Mouse (Mus musculus): ENCODE results near the gene Nf2. TPM values are rescaled to one million over a fixed set of nuclear protein-coding genes. Genes with fewer than 3 reads are reported as not detected.
"Not testable (repeated sequence)": the region's sequence is repeated elsewhere in the genome, so short reads cannot be mapped to it uniquely, and the experiment has no call there.

Nf2 gene
- polyA plus RNA-seq, 1 experiment from 2014 or later = 70.2 TPM

- Histone ChIP-seq H3K4me1 (replicated peaks) (no peaks in the 10 kb centered on the region), H3K9ac (no peak overlapping the region), H3K9me3 (no peaks in the 10 kb centered on the region), H3K36me3 (no peaks in the 10 kb centered on the region), H3K27me3 (no peaks in the 10 kb centered on the region), H3K4me3 (no peak overlapping the region), H3K27ac (replicated peaks) (no peak overlapping the region), H3K4me2 (no peak overlapping the region)
- WGBS = 58% methylated on average over 3 of the region's 3 CpGs
- no peak for ATAC-seq (ENCODE audit: low read depth)
These were observed 15.9 kb downstream of the Nf2 start for GRCm38 (mm10) chr11:4833295-4833939.

- Histone ChIP-seq H3K9me3 (no peaks in the 10 kb centered on the region), H3K27ac (replicated peaks) (no peak overlapping the region), H3K4me2 (no peak overlapping the region), H3K4me3 (no peak overlapping the region), H3K4me1 (replicated peaks) (no peaks in the 10 kb centered on the region), H3K9ac (no peak overlapping the region), H3K36me3 (no peaks in the 10 kb centered on the region), H3K27me3 (no peaks in the 10 kb centered on the region)
- ATAC-seq (ENCODE audit: low read depth) = no peak
These were observed 18.3 kb downstream of the Nf2 start for GRCm38 (mm10) chr11:4831066-4831465.

GRCm38 (mm10) chr11:4827916-4828315, 21.4 kb downstream of the Nf2 start:
- Histone ChIP-seq H3K27ac (replicated peaks) (no peak overlapping the region), H3K4me2 (no peak overlapping the region), H3K36me3 (no peaks in the 10 kb centered on the region), H3K9me3 (no peaks in the 10 kb centered on the region), H3K4me1 (replicated peaks) (no peaks in the 10 kb centered on the region), H3K27me3 (no peaks in the 10 kb centered on the region), H3K4me3 (no peak overlapping the region), H3K9ac (no peak overlapping the region)
- ATAC-seq (ENCODE audit: low read depth) = no peak
- 77% methylated on average over 2 of the region's 2 CpGs for WGBS

DNA sequence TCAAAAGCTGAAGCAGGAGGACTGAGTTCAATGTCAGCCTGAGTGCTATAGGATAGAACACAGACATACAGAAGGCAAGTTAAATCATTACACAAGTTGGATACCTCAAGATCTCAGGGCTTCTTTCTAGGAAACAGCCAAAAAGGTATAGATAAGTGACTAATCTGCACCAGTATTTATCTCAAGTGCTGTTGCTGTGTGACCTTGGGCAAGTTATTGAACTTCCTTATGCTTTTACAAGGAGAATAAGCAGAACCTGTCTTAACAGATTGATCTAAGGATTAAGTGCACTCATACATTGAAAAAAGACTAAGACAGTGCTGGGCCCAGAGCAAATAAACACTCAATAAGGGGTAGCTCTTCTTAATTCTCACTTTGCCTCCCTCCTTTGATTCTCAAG, 22.0 kb downstream of the Nf2 start:
- no peak overlapping the region for H3K27ac ChIP-seq (replicated peaks)
- H3K9me3 ChIP-seq = no peaks in the 10 kb centered on the region
- H3K27me3 ChIP-seq = no peaks in the 10 kb centered on the region
- no peak overlapping the region for H3K4me2 ChIP-seq
- ATAC-seq (ENCODE audit: low read depth) = no peak
- H3K9ac ChIP-seq = no peak overlapping the region
- no peaks in the 10 kb centered on the region for H3K36me3 ChIP-seq
- no peak overlapping the region for H3K4me3 ChIP-seq
- H3K4me1 ChIP-seq (replicated peaks) = no peaks in the 10 kb centered on the region

GRCm38 (mm10) chr11:4826152-4826778, 23.1 kb downstream of the Nf2 start:
- Histone ChIP-seq H3K9ac (no peak overlapping the region), H3K36me3 (no peaks in the 10 kb centered on the region), H3K27me3 (no peaks in the 10 kb centered on the region), H3K9me3 (no peaks in the 10 kb centered on the region), H3K4me3 (no peak overlapping the region), H3K27ac (replicated peaks) (no peak overlapping the region), H3K4me1 (replicated peaks) (no peaks in the 10 kb centered on the region), H3K4me2 (no peak overlapping the region)
- WGBS = 96% methylated on average over 3 of the region's 3 CpGs
- ATAC-seq (ENCODE audit: low read depth) = no peak

DNA sequence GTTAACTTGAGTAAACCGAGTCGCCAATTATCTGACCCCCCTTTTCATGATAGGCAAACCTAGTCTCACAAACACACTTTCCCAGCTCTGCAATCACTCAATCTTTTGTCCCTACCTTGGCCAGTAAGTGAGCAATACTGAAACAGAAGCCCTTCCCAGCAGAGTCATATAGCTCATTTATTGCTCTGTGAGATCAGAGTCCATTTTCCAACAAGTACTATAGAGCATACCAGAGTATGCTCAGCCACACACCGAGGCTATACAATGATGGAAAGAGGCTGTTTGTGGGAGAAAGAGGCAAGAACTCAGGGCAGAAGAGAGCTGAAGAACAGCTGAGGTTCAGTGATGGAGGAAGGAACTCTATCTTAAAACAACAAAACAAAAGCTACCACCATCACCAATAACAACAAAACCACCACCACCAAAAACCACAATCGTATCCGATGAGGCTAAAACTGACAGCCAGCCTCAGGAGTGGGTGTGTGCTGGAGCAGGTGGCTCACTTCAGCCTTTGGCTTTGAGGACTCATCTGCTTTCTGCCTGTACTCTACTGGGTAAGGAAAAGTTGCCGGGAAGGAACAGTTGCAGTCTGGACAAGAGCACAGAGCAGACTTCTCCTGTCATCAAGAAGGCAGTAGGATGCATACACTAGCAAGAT, 25.6 kb downstream of the Nf2 start:
- no peaks in the 10 kb centered on the region for H3K27me3 ChIP-seq
- no peak overlapping the region for H3K4me2 ChIP-seq
- H3K4me1 ChIP-seq (replicated peaks) = peaks cover 8% of the 10 kb centered on the region
- no peak overlapping the region for H3K4me3 ChIP-seq
- ATAC-seq (ENCODE audit: low read depth) = no peak
- no peak overlapping the region for H3K27ac ChIP-seq (replicated peaks)
- H3K9me3 ChIP-seq = no peaks in the 10 kb centered on the region
- WGBS = 89% methylated on average over 6 of the region's 6 CpGs
- no peaks in the 10 kb centered on the region for H3K36me3 ChIP-seq
- H3K9ac ChIP-seq = no peak overlapping the region

GRCm38 (mm10) chr11:4822446-4822842, 26.9 kb downstream of the Nf2 start:
- not testable (repeated sequence) for H3K9ac ChIP-seq; H3K4me2 ChIP-seq; H3K27ac ChIP-seq (replicated peaks); H3K27me3 ChIP-seq; H3K36me3 ChIP-seq; ATAC-seq (ENCODE audit: low read depth); H3K4me3 ChIP-seq; H3K9me3 ChIP-seq
- WGBS = 94% methylated on average over 4 of the region's 4 CpGs
- peaks cover 17% of the 10 kb centered on the region for H3K4me1 ChIP-seq (replicated peaks)

GRCm38 (mm10) chr11:4821492-4822445, 27.6 kb downstream of the Nf2 start:
- Histone ChIP-seq H3K4me3 (no peak overlapping the region), H3K4me2 (no peak overlapping the region), H3K36me3 (no peaks in the 10 kb centered on the region), H3K9ac (no peak overlapping the region), H3K27ac (replicated peaks) (no peak overlapping the region), H3K4me1 (replicated peaks) (peaks cover 24% of the 10 kb centered on the region), H3K9me3 (no peaks in the 10 kb centered on the region), H3K27me3 (no peaks in the 10 kb centered on the region)
- WGBS = 40% methylated on average over 7 of the region's 7 CpGs
- ATAC-seq (ENCODE audit: low read depth) = peak; percentile 57

DNA sequence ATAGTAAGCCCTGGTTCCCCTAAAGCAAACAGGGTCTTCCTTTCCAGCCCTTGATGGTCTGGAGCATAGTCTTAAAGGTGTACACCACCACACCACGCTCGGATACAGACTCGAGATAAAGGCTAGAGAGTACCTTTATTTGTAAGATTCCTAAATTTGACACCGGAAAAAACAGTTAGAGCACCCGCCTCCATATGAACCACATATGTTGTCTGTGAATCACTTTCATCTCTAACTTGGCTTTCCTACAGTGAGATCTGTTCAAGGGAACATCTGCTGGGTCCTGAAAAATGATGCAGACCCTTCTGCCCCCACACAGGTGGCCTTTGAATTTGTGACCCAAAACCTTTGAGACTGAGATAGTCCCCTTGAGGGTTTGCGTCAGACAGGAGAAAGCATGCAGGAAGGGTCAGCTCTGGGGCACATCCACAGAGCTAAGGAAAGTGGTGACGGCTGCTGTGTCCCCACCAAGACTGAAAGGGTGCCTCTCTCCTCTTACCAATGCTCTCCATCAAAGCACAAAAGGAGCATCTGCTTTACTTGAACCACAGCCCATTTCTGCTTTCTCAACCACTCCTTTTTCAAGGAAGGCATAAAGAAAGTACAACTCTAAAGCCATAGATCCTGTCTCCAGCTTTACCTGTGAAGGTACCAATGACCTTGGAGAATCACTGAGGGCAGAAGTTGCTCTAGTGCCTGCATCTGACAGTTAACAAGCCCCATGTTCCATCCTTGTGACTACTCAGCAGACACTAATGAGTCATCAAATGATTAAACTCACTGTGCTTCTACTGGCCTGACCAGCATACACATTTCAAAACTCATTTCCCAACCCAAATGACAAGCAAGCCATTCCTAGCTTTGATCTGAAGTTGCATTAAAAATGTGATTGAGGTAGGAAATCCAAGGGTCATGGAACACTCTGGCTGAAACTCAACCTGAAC, 34.6 kb downstream of the Nf2 start:
- 78% methylated on average over 7 of the region's 7 CpGs for WGBS
- Histone ChIP-seq H3K4me2 (no peak overlapping the region), H3K4me1 (replicated peaks) (peaks cover 44% of the 10 kb centered on the region), H3K27me3 (no peaks in the 10 kb centered on the region), H3K36me3 (0 out of 2 replicates have a peak, but pooled peaks cover 4% of the 10 kb centered on the region), H3K9me3 (no peaks in the 10 kb centered on the region), H3K27ac (replicated peaks) (no peak overlapping the region), H3K4me3 (no peak overlapping the region), H3K9ac (no peak overlapping the region)
- no peak for ATAC-seq (ENCODE audit: low read depth)

DNA sequence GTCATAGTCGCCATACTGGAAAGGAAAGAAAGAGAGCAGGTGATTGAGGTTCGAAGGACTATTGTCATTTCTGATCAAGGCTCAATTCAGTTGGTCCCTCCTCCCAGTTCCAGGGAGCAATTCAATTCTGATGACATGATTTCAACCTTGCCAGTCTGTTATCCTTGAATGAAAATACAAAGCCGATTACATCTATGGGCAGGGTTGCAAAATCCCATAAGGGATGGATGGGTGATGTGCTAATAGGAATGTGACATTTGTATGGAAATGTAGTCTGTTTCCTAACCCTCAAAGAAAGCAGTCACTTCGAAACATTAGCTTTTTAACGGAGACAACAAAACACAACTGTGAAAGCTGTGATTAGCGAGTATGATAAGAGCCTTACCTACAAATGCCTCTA, 41.0 kb downstream of the Nf2 start:
- no peaks in the 10 kb centered on the region for H3K9me3 ChIP-seq
- H3K4me3 ChIP-seq = no peak overlapping the region
- no peak for ATAC-seq (ENCODE audit: low read depth)
- no peak overlapping the region for H3K9ac ChIP-seq
- no peak overlapping the region for H3K27ac ChIP-seq (replicated peaks)
- no peaks in the 10 kb centered on the region for H3K27me3 ChIP-seq
- WGBS = 82% methylated on average over 6 of the region's 6 CpGs
- H3K4me2 ChIP-seq = no peak overlapping the region
- peaks cover 21% of the 10 kb centered on the region for H3K4me1 ChIP-seq (replicated peaks)
- no peaks in the 10 kb centered on the region for H3K36me3 ChIP-seq

DNA sequence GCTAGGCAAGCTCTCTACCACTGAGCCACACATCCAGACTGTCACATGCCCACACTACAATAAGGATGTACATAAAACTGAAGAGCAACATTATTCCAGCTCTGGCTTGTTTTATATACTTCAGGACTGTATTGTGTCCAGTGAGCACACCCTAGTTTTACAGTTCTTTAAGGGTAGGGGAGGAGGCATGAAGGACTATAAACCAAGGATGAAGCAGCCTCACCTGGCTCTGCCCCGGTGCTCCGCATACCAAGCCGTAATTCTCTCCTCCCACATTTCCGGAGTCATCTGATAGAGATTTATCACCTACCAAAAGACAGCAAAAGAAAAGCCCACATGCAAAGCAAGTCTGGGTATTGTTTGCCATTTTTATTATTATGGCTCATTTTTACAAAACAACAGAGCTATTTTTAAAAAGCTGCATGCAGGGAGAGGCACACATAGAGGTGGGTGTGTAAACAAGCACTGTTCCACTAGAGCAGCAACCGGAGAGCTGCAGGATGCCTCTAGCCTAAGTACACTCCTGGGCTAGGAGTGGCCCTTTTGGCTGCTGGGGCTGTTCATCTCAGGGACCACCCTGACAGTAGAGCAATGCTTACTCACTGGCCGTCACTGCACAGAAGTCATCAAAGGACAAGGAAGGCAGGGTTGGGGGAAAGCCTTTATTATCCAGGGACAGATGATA, 43.2 kb downstream of the Nf2 start:
- Histone ChIP-seq H3K27ac (replicated peaks) (0 out of 2 replicates have a peak overlapping the region, but pooled peaks have one; percentile 38), H3K4me2 (no peak overlapping the region), H3K27me3 (no peaks in the 10 kb centered on the region), H3K36me3 (peaks cover 10% of the 10 kb centered on the region; the same call in 1 of the 2 replicates), H3K9ac (no peak overlapping the region), H3K9me3 (no peaks in the 10 kb centered on the region), H3K4me3 (no peak overlapping the region), H3K4me1 (replicated peaks) (peaks cover 27% of the 10 kb centered on the region)
- ATAC-seq (ENCODE audit: low read depth) = no peak
- 20% methylated on average over 6 of the region's 6 CpGs for WGBS

Data from neural tube, embryonic 13.5 days (tissue).